Mouse (Mus musculus) retina, adult 2 months (tissue): ENCODE data around the gene Nlrx1.

Source experiments
- DNase-seq: peaks from one replicate; pipeline ENCODE4 v3.0.0-alpha.2; 2012; ENCODE audit warnings: low read depth, low spot score

The Nlrx1 gene

DNA sequence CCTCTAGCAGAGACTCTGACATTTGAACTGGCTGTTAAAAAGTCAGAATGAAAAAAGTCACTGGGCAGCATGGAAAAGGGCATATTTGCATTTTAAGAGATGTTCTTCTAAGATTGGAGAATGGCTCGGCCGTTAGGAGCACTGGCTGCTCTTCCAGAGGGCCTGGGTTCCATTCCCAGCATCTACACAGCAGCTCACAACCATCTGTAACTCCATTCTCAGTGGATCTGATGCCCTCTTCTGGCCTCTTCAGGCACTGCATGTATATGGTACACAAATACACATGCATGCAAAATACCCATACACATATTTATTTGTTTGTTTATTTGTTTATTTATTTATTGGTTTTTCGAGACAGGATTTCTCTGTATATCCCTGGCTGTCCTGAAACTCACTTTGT, 678 bp upstream of the Nlrx1 start:
- no peak for DNase-seq

DNA sequence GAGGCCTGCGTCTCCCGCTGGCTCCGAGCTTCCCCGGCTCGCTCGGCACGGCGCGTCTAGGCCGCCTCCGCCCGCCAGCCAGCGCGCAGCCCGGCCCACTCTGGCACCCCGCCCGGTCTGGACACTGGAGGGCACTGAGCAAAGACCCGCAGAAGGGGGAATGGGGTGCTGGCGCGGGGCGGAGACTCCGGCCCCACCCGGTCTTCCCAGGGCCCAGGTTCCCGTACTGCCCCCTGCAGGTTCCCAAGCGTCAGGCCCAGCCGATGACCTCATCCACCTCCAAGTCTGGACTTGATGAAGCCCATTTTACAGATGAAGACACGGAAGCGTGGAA, 405 bp downstream of the Nlrx1 start:
- no peak for DNase-seq

GRCm38 (mm10) chr9:44267319-44268026, 926 bp downstream of the Nlrx1 start:
- DNase-seq: no peak

GRCm38 (mm10) chr9:44266478-44267226, 1.7 kb downstream of the Nlrx1 start:
- no peak for DNase-seq

DNA sequence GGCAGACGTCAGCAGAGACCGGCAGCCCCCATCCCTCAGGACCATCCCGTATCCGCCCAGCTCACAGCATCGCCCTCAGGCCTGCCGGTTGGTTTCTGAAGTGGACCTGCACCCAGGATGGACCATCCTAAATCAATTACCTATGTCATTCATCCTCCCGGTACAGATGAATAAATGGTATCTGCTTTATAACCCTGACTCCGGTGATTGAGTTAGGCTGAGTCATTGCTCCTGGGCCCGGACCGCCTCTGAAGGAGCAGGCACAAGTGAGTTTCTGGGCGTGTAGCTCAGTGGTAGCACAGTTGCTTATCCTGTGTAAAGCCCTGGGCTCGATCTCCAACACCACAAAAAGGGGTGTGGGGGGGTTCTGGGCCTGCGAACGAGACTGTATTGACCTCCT, 7.0 kb downstream of the Nlrx1 start:
- no peak for DNase-seq

GRCm38 (mm10) chr9:44259014-44259413, 9.4 kb downstream of the Nlrx1 start:
- DNase-seq: no peak

- DNase-seq: no peak
Measured at GRCm38 (mm10) chr9:44256213-44256612, 12.2 kb downstream of the Nlrx1 start.

DNA sequence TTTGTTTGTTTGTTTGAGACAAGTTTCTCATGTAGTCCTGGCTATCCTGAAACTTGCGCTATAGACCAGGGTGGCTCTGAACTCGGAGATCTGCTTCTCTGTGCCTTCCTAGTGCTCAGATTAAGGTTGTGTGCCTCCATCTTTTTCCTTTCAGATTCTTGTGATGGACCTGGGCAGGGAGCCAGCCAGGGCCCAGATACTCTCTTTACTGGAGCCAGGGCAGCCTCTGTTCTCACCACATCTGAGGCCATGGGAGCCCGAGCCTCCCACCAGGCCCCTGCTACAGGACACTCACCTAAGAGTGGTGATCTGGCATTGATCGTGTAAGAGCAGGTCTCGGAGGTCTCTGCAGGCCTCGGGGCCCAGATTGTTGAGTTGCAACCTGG, 13.3 kb downstream of the Nlrx1 start:
- no peak for DNase-seq

- DNase-seq: no peak
Measured at GRCm38 (mm10) chr9:44254508-44255135, 13.8 kb downstream of the Nlrx1 start.

GRCm38 (mm10) chr9:44253441-44253840, 15.0 kb downstream of the Nlrx1 start:
- no peak for DNase-seq

- DNase-seq: no peak
Measured at GRCm38 (mm10) chr9:44251314-44251713, 17.1 kb downstream of the Nlrx1 start, which contains the start of gene Pdzd3. Pdzd3 (minus strand) TSS chr9:44251471.

DNA sequence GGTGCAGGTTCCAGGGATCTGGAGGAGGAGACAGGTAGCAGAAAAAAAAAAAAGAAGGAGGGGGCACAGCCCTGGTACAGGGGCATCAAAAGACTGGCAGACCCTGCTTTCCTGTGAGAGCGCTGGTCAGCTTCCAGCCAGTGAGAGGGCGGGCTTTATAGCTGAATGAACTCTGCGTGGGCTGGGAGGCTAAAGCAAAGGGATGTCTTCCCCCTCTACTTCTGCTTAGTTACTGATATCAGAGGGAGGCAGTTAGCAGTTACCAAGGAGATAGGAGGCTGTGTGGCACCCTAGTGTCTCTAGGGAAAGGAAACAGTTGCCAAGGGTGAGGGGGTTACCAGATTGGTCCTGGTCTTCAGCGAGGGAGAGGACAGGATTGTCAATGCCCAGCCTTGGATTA, 18.0 kb downstream of the Nlrx1 start:
- no peak for DNase-seq

- no peak for DNase-seq
Measured at GRCm38 (mm10) chr9:44249181-44250146, 18.9 kb downstream of the Nlrx1 start.

DNA sequence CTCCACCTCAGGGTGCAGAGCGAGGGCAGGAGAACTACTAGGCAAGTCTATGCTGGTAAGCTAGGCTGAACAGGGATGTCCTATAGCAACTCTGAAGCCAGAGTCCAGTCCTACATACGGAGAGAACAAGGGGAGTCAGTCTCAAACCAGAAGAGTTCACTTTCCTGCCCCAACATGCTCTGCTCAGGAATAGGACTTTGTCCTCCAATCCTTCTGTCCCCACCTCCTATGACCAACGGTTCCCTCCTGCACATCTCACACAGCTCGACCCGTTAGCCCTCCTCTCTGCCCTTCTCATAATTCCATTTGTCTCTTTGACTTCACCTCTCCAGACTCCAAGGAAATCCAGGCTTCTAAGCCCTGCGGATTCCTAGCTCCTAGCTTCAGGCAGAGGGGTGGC, 20.5 kb downstream of the Nlrx1 start:
- no peak for DNase-seq

GRCm38 (mm10) chr9:44243621-44244020, 24.8 kb downstream of the Nlrx1 start:
- DNase-seq: no peak

- no peak for DNase-seq
Measured at GRCm38 (mm10) chr9:44241418-44241817, 27.0 kb downstream of the Nlrx1 start.

GRCm38 (mm10) chr9:44240911-44241310, 27.5 kb downstream of the Nlrx1 start:
- no peak for DNase-seq

- DNase-seq: no peak
Measured at GRCm38 (mm10) chr9:44240399-44240798, 28.0 kb downstream of the Nlrx1 start, which contains the start of gene Ccdc153. Ccdc153 (plus strand) TSS chr9:44240676.

- DNase-seq: no peak
Measured at GRCm38 (mm10) chr9:44239447-44239846, 29.0 kb downstream of the Nlrx1 start.

- no peak for DNase-seq
Measured at GRCm38 (mm10) chr9:44238501-44239190, 29.8 kb downstream of the Nlrx1 start.

DNA sequence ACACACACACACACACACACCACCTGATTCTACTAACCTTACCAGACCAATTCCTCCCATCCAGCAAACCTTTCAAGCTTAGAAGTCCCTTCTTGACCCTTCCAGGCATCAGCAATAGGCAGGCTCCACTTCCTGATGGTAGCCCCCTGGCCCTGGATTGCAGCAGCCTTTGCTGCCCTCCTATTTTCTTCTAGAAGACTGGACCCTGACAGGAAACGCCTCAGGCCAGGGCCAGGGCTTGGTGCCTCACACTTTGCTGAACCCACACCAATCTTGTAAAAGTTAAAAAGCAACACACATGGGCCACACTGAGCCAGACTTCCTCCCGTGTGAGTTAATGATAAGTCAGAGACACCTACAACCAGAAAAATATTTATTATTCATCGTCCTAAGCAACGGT, 31.3 kb downstream of the Nlrx1 start:
- DNase-seq: no peak
